Mouse (Mus musculus) forebrain, embryonic 16.5 days (tissue): Measurements from ENCODE around the gene Fbxw22. TPM values are rescaled to one million over a fixed set of nuclear protein-coding genes. Genes with fewer than 3 reads are reported as not detected.
"Not testable (repeated sequence)": the region's sequence is repeated elsewhere in the genome, so short reads cannot be mapped to it uniquely, and the experiment has no call there.

Experiments used
- ATAC-seq: fragments of 200-750 bp; cut with Nextera tagmentation; 2 replicates; pipeline ENCODE4 v1.8.0; 2017; ENCODE audit warnings: mild to moderate bottlenecking, moderate library complexity
- H3K27ac ChIP-seq: fragments of 300-500 bp; sonication (generic); 2 replicates; pipeline ENCODE4 v1.5.1; 2014; ENCODE audit warnings: low read length, control low read depth
- H3K27me3 ChIP-seq: fragments of 300-500 bp; sonication (generic); replicated peaks from 2 replicates; pipeline ENCODE4 v1.6.1; 2014; ENCODE audit warnings: low read length; ENCODE audit not compliant: control insufficient read depth, insufficient read depth
- H3K36me3 ChIP-seq: fragments of 300-500 bp; sonication (generic); 2 replicates; pipeline ENCODE4 v1.6.1; 2014; ENCODE audit not compliant: control insufficient read depth, insufficient read depth
- H3K4me1 ChIP-seq: fragments of 300-500 bp; sonication (generic); replicated peaks from 2 replicates; pipeline ENCODE4 v1.6.1; 2014; ENCODE audit warnings: low read length; ENCODE audit not compliant: control insufficient read depth, insufficient read depth
- H3K4me2 ChIP-seq: fragments of 300-500 bp; sonication (generic); 2 replicates; pipeline ENCODE4 v1.6.1; 2014; ENCODE audit warnings: mild to moderate bottlenecking, low read length, control low read depth
- H3K4me3 ChIP-seq: fragments of 300-500 bp; sonication (generic); replicated peaks from 2 replicates; pipeline ENCODE4 v1.5.1; 2014; ENCODE audit warnings: mild to moderate bottlenecking, low read length, control low read depth
- H3K9ac ChIP-seq: fragments of 300-500 bp; sonication (generic); replicated peaks from 2 replicates; pipeline ENCODE4 v1.6.1; 2014; ENCODE audit warnings: low read depth, low read length, control low read depth
- H3K9me3 ChIP-seq: fragments of 300-500 bp; sonication (generic); 2 replicates; pipeline ENCODE4 v1.6.1; 2016; ENCODE audit warnings: low read length; ENCODE audit not compliant: control insufficient read depth
- WGBS: fragments of 180-500 bp; shearing (Covaris S2); extraction: QIAGEN DNeasy Blood & Tissue Kit; methylation state at CpG from one replicate; pipeline ENCODE4 v1.1.7; 2014; 5-methylcytosine and 5-hydroxymethylcytosine counted together
- polyA plus RNA-seq: library from polyadenylated mRNA; unstranded; fragments of >200 nt; fragmentation: Nextera tagmentation; extraction: Ambion mirVana; gene quantifications from 2 replicates; pipeline ENCODE4 v1.2.1, GENCODE M21; 2015

Gene Fbxw22
- not detected in 2 replicates for polyA plus RNA-seq

GRCm38 (mm10) chr9:109404196-109404595 lies at the start of gene Fbxw22:
Gene Fbxw22, minus strand, starts transcription at chr9:109404296.
- H3K36me3 ChIP-seq, H3K27ac ChIP-seq, H3K4me1 ChIP-seq, H3K4me3 ChIP-seq, H3K27me3 ChIP-seq, H3K9ac ChIP-seq, H3K4me2 ChIP-seq, H3K9me3 ChIP-seq, ATAC-seq: not testable (repeated sequence)
- WGBS, result 80% methylated on average over 4 of the region's 4 CpGs

GRCm38 (mm10) chr9:109449040-109449439 lies 44.9 kb upstream of the Fbxw22 start, which contains the start of gene Fbxw16:
Gene Fbxw16, minus strand, starts transcription at chr9:109449140.
- H3K4me1 ChIP-seq, result no peaks in the 10 kb centered on the region
- ATAC-seq, result no peak
- H3K9ac ChIP-seq, result no peak within 1 kb of the TSS
- H3K27ac ChIP-seq, result no peak within 1 kb of the TSS
- no peaks in the 10 kb centered on the region for H3K36me3 ChIP-seq
- no peaks in the 10 kb centered on the region for H3K9me3 ChIP-seq
- H3K4me2 ChIP-seq, result no peak within 1 kb of the TSS
- H3K27me3 ChIP-seq, result no peaks in the 10 kb centered on the region
- no peak within 1 kb of the TSS for H3K4me3 ChIP-seq

GRCm38 (mm10) chr9:109432956-109433355 lies 28.9 kb upstream of the Fbxw22 start:
- WGBS, result 86% methylated on average over 1 of the region's 1 CpGs
- Histone ChIP-seq H3K4me1 (no peaks in the 10 kb centered on the region), H3K4me2 (no peak overlapping the region), H3K9ac (no peak overlapping the region), H3K4me3 (no peak overlapping the region), H3K9me3 (no peaks in the 10 kb centered on the region), H3K27ac (no peak overlapping the region), H3K27me3 (no peaks in the 10 kb centered on the region), H3K36me3 (no peaks in the 10 kb centered on the region)
- ATAC-seq, result no peak

GRCm38 (mm10) chr9:109339559-109339958 lies 64.5 kb downstream of the Fbxw22 start, which contains the start of gene Fbxw28:
Gene Fbxw28, minus strand, starts transcription at chr9:109339659.
- H3K4me2 ChIP-seq, H3K9ac ChIP-seq, H3K27me3 ChIP-seq, H3K27ac ChIP-seq, H3K9me3 ChIP-seq, H3K4me3 ChIP-seq, H3K36me3 ChIP-seq, ATAC-seq, H3K4me1 ChIP-seq: not testable (repeated sequence)
- WGBS, result no CpG with 5 or more reads among the region's 1 CpGs

Other genes with a start within 250 kb of the Fbxw22 start
- gene Fbxw21, start 242.3 kb downstream of the Fbxw22 start, polyA plus RNA-seq, result not detected in 2 replicates
- gene Fbxw13, start 208.3 kb downstream of the Fbxw22 start, polyA plus RNA-seq, result 0.27 TPM in 1 of 2 replicates, not detected in the other
- gene Fbxw20, start 169.5 kb downstream of the Fbxw22 start, polyA plus RNA-seq, result not detected in 2 replicates
- not detected in 2 replicates for gene Fbxw14, start 116.6 kb downstream of the Fbxw22 start, polyA plus RNA-seq
- gene Fbxw28, start 64.6 kb downstream of the Fbxw22 start, polyA plus RNA-seq, result not detected in 2 replicates
- gene Fbxw16, start 44.8 kb upstream of the Fbxw22 start, polyA plus RNA-seq, result not detected in 2 replicates
- not detected in 2 replicates for gene Fbxw19, start 91.6 kb upstream of the Fbxw22 start, polyA plus RNA-seq
- not detected in 2 replicates for gene Fbxw15, start 164.0 kb upstream of the Fbxw22 start, polyA plus RNA-seq
- gene Fbxw24, start 221.8 kb upstream of the Fbxw22 start, polyA plus RNA-seq, result 0.27 TPM in 1 of 2 replicates, not detected in the other